Mouse (Mus musculus) testis, adult 2 months (tissue): ENCODE results near the gene Btbd11.

Source experiments
- CTCF ChIP-seq: fragments of 200-500 bp; IDR thresholded peaks from 2 replicates; pipeline ENCODE4 v1.5.1; 2012; ENCODE audit warnings: low read depth, mild to moderate bottlenecking, inconsistent platforms, low read length, moderate library complexity; ENCODE audit not compliant: control insufficient read depth, insufficient read depth, insufficient replicate concordance
- POLR2A ChIP-seq: fragments of 200-500 bp; IDR thresholded peaks from 2 replicates; pipeline ENCODE4 v1.6.1; 2012; ENCODE audit warnings: low read depth, mild to moderate bottlenecking, inconsistent platforms, low read length, moderate library complexity; ENCODE audit not compliant: control insufficient read depth

- TF ChIP-seq POLR2A: no peak
- no peak for TF ChIP-seq CTCF
These were observed 86.7 kb downstream of the Btbd11 start for GRCm38 (mm10) chr10:85473265-85473664.
